Mouse (Mus musculus) layer of hippocampus, adult 2 months (tissue): ENCODE data around the gene Ppfia2. TPM values are rescaled to one million over a fixed set of nuclear protein-coding genes. Genes with fewer than 3 reads are reported as not detected.
A peak's percentile ranks its signal among the peaks of the same experiment; 100 is the strongest.

Experiments
- DNase-seq, 2 experiments: peaks; one replicate each; pipeline ENCODE4 v3.0.0; 2022; ENCODE audit warnings: low spot score in 2 of 2
- H3K27ac ChIP-seq: fragments of 200-600 bp; 2 replicates; pipeline ENCODE4 v1.8.1; 2022
- H3K4me3 ChIP-seq: fragments of 200-600 bp; 2 replicates; pipeline ENCODE4 v1.8.1; 2022; ENCODE audit warnings: mild to moderate bottlenecking
- CTCF ChIP-seq: fragments of 200-600 bp; conservative IDR thresholded peaks from 2 replicates; pipeline ENCODE4 v1.8.1; 2022; ENCODE audit warnings: antibody characterized with exemption, mild to moderate bottlenecking, moderate library complexity
- total RNA-seq, 2 experiments: library from RNA; stranded (reverse); gene quantifications; 2 replicates each; pipeline ENCODE4 v1.2.3; 2021

Ppfia2 gene
- total RNA-seq, 2 experiments from 2014 or later, result 136 to 144 TPM

DNA sequence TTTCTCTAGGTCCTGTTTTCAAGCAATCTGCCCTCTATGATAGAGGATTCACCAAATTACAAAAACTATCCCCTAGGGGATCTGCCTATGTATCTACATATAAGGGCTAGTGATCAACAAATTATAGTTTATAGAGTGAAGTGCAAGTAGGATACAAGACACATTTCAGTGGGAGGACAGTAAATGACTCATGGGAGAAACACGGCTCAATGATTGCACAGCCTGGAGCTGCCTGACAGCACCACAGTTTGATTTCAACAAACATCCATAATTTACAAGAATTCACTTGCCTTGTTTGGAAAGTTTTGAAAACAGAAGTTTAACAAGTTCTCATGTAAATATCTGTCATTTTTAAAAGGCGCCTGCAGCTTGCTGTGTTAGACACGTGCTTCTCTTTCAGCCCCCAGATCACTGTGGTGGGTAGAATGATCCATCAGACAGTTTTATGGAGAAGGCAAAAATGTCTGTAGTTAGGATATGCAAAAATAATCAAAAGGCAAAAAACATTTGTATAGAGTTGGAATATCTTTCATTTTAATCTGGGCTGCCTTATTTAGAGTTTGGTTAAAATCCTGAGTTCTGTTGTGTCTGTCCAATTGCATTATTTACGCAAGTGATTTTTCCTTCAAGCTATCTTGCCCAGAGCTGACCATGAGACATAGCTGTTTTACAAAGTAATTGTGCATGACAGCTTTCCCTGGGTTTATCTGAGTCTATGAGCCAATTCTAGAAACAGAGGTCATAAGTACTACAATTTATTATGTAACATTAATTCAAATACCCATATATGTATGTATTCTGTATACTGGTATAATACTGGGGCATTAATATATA lies 266.3 kb downstream of the Ppfia2 start:
- peak overlapping the region; percentile 28; the same call in 1 of the 2 replicates for H3K27ac ChIP-seq
- no peak for DNase-seq
- no peak overlapping the region for H3K4me3 ChIP-seq
- TF ChIP-seq CTCF, result no peak

DNA sequence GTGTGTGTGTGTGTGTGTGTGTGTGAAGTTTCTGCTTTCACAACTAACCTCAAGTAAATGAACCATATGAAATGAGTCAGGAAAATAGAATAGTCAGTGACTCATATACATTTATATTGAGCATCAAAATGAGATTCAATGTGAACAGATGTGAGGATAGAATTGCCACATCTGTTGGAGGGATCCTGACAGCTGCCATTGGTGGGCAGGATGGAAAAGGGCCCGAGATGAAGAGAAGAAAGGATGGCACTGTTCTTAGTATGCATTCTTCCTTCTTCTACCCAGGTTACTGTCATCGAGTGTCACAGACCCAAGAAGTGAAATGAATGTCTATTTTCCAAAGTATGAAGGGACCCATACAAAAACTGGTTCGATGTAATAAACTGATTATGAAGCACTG lies 268.1 kb downstream of the Ppfia2 start:
- Histone ChIP-seq H3K27ac (no peak overlapping the region), H3K4me3 (no peak overlapping the region)
- no peak for TF ChIP-seq CTCF
- DNase-seq, result no peak

DNA sequence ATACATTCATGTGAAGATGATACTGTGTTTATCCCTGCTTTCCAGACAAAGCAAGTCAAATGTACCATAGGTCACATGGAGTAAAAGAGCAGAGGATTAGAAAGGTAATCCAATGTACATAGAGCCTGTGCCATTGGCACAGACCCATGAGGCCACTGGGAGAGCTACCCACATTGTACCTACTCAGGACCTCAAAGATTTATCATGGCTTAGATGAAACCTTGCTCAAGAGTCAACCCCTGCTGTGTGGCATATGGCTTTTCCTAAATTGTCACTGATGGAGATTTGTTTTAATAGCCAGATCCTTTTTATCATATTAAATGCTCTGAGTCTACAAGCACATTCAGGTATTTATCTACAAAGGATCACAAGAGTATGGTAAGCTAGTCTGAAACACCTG lies 274.8 kb downstream of the Ppfia2 start:
- Histone ChIP-seq H3K27ac (no peak overlapping the region), H3K4me3 (no peak overlapping the region)
- no peak for DNase-seq
- no peak for TF ChIP-seq CTCF

DNA sequence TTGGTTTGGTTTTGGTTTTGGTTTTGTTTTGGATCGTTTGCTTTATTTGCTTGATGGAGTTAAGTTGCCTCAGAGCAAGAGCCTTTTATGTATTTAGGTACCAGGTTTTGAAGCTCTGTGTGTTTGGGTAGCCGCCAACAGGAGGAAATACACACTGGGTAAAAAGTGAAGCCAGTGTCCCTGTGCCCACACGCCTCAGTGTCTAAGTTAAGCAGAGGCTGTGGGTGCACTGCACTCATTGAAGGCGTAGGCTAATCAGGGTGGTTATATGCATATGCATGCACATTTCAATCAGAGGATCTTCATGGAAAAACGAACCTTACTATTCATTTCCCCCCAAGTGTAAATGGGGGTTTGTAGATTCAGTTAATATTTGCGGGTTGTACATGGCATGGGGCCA lies 290.9 kb downstream of the Ppfia2 start:
- TF ChIP-seq CTCF, result no peak
- peak; percentile 25 to 32 for DNase-seq
- Histone ChIP-seq H3K4me3 (no peak overlapping the region), H3K27ac (no peak overlapping the region; the same call in 1 of the 2 replicates)

GRCm38 (mm10) chr10:106763785-106764184 lies 293.6 kb downstream of the Ppfia2 start:
- no peak for DNase-seq
- no peak for TF ChIP-seq CTCF
- no peak overlapping the region for H3K27ac ChIP-seq
- no peak overlapping the region for H3K4me3 ChIP-seq

DNA sequence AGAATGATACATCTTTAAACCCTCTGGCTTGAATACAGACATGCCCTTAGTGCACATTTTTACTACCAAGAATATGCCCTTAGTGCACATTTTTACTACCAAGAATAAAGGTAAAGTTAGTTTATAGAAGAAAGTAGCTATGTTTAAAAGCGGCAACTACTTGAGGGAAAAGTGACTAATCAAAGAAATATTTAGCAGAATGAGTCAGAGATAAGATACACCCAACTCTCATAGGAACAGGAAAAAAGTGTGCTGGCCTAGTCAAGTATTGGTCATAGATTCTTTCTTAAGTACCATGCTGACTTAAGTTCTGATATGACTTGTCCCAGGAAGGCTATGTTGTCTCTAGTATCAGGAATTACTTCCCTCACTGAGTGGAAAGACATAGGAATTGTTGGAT lies 305.4 kb downstream of the Ppfia2 start:
- H3K27ac ChIP-seq, result no peak overlapping the region
- no peak for TF ChIP-seq CTCF

DNA sequence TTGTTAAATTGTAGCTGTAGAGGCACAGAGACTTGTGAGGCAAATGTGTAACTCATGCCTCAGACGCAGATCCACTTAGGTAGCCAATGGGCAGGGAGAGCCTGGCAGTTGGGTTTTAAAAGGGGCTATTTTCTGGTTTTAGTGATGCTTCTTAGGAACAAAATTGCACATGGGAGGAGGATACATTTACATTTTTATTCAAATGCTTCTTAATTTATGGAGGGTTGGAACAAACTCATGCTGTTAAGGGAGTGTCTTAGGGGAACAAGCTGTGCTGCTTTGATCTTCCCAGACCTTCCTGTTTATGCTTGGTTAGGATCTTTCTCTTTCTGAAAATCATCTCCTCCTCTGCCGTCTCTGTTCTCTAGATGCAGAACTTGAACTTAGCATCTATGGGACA lies 345.3 kb downstream of the Ppfia2 start:
- H3K27ac ChIP-seq, result peak overlapping the region; percentile 49
- DNase-seq, result no peak
- TF ChIP-seq CTCF, result no peak
- H3K4me3 ChIP-seq, result no peak overlapping the region

More for the DNA sequence above, 305.4 kb downstream of the Ppfia2 start:
- DNase-seq, result no peak
- no peak overlapping the region for H3K4me3 ChIP-seq

DNA sequence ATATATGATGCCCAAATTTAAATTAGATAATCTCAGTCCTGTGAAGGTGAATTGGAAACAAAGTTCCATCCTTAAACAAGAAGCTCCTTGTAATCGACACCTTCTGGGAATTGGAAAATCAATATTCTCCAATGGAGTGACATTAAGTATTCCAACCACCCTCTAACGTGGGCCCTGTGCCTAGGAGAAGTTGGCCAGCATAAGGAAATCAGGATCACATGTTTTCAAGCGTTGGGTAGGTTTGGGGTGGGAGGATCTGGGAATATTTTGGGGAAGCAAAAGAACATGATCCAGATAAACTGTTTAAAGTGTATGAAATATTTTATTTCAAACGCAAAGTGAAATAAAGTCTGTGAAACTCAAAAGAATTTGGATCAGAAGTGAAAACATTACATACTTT lies 348.2 kb downstream of the Ppfia2 start:
- DNase-seq, result peak in 1 of 2 experiments; percentile 10
- no peak overlapping the region for H3K27ac ChIP-seq
- no peak overlapping the region for H3K4me3 ChIP-seq
- TF ChIP-seq CTCF, result no peak

DNA sequence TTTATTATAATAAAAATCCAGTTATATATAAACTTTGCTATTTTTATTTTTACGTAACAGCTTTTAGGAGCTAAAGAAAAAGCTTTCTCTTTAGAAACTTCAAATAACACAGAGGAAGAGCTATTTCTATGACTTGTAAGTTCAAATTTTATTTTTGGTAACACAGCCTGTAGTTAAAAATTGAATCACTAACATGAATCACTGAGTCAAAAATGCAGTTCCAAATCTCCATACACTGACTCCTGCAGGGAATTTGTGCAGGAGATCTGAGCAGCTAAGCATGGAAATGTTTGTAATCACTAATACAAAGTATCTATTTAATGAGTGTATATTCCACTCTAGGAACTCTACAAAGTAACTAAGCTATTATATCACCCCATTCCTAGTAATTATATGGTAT lies 354.1 kb downstream of the Ppfia2 start:
- no peak for TF ChIP-seq CTCF
- Histone ChIP-seq H3K27ac (no peak overlapping the region; the same call in 1 of the 2 replicates), H3K4me3 (no peak overlapping the region)
- DNase-seq, result no peak

DNA sequence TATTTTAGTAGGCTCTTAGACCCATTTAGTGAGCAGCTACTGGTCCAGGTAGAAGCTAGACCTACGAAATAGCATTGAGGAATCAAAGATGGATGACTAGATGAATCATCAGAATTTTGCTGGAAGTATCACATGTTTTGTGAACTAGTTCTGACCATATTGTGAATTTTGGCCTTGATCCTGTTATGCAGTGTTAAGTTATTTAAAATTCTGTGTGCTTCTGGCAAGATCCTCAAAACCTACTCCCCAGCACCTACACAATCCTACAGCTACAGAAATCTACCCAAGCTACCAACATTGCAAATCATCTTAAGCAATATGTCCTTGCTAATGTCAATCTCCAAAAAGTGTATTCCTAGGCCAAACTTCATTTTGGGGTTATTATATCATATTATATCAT lies 368.3 kb downstream of the Ppfia2 start:
- no peak for TF ChIP-seq CTCF
- peak in 1 of 2 experiments; percentile 16 for DNase-seq
- Histone ChIP-seq H3K27ac (peak overlapping the region; percentile 41; the same call in 1 of the 2 replicates), H3K4me3 (no peak overlapping the region)

GRCm38 (mm10) chr10:106858106-106858505 lies 388.0 kb downstream of the Ppfia2 start:
- Histone ChIP-seq H3K4me3 (no peak overlapping the region), H3K27ac (no peak overlapping the region)
- DNase-seq, result no peak
- no peak for TF ChIP-seq CTCF

GRCm38 (mm10) chr10:106870233-106870632 lies 400.1 kb downstream of the Ppfia2 start:
- peak in 1 of 2 experiments; percentile 59 for DNase-seq
- Histone ChIP-seq H3K4me3 (no peak overlapping the region), H3K27ac (no peak overlapping the region)
- TF ChIP-seq CTCF, result no peak

DNA sequence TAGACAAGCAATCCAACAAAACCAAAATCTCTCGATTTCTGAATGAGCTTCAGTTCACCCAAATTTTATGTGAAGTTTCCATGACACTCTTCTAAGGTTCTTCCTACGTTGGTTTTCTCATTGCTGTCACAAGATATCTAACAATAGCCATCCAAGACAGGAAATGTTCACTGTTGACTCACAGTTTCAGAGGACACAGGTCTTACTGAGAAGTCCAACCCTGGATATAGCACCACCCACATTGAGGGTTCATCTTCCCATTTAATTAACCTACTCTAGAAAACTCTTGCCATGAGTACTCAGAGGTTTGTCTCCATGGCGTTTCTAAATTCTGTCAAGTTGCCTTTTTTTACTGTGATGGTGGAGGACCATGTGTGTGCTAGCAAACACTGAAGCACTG lies 401.7 kb downstream of the Ppfia2 start:
- Histone ChIP-seq H3K27ac (no peak overlapping the region), H3K4me3 (no peak overlapping the region)
- no peak for DNase-seq
- no peak for TF ChIP-seq CTCF

DNA sequence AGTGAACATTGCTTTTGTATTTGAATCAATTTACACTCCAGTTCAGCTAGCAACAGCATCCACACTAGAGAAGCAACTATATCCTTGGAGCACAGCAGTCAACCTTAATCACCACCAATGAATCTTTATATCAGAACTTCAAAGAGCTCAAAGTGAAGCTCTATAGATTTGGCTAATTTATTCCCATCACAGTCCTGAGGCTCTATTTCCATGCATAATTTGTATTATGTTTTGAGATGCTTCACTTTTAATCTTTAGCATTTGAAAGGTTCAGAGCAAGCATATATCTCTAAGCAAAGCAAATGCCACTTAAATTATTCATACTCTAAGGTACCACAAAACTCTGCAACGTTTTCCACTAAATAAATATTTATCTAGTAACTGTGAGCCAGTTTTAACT lies 402.6 kb downstream of the Ppfia2 start:
- TF ChIP-seq CTCF, result no peak
- no peak overlapping the region for H3K4me3 ChIP-seq
- DNase-seq, result no peak
- no peak overlapping the region for H3K27ac ChIP-seq
